Mouse (Mus musculus): ENCODE results near the gene Spats2. TPM values are rescaled to one million over a fixed set of nuclear protein-coding genes. Genes with fewer than 3 reads are reported as not detected.
"Not testable (repeated sequence)": the region's sequence is repeated elsewhere in the genome, so short reads cannot be mapped to it uniquely, and the experiment has no call there.

Gene Spats2
- total RNA-seq, 1 experiment from 2014 or later: 0.46 TPM

DNA sequence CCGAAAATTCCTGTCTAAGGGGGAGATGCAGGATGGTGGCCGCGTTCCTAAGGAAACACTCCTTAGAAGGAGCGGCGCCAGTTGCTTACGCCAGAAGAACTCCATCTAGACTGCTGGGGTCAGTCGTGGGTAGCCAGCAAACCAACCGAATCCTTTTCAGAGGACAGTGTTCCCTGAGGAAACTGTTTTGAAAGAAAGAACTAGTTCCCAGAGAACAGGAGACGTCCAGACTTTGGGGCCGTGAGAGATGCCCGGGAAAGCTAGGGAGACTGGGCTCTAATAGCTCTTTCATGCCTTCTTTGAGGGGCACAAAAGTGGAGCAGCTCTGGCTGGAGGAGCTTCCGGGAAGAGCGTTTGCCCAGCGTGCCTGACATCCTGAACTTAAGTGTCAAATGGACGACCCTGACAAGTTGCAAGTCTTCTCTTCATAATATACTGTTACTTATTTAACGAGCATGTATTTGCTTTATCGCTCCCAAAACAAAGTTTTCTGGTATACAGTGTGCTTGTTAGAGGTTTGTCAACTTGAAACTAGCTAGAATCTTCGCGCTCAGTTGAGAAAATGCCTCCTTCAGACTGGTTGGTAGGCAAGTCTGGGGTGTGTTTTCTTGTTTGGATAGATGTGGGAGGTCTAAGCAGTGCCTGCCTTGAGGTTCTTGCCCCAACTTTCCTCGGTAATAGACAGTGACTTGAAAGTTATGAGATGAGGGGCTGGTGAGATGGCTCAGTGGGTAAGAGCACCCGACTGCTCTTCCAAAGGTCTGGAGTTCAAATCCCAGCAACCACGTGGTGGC, 126.9 kb downstream of the Spats2 start:
- peak; percentile 10 for ATAC-seq (replicated peaks; ENCODE audit: low read depth, poor library complexity, severe bottlenecking)

DNA sequence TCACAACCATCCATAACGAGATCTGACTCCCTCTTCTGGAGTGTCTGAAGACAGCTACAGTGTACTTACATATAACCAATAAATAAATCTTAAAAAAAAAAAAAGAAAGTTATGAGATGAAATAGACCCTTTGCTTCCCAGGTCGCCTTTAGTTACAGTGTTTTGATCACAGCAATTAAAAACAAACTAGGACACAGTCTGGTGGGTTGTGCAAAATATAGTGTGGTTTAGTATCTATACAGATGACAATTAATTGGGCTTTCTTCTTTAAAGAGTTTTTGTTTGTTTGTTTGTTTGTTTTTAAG, 127.4 kb downstream of the Spats2 start:
- not testable (repeated sequence) for ATAC-seq (replicated peaks; ENCODE audit: low read depth, poor library complexity, severe bottlenecking)

DNA sequence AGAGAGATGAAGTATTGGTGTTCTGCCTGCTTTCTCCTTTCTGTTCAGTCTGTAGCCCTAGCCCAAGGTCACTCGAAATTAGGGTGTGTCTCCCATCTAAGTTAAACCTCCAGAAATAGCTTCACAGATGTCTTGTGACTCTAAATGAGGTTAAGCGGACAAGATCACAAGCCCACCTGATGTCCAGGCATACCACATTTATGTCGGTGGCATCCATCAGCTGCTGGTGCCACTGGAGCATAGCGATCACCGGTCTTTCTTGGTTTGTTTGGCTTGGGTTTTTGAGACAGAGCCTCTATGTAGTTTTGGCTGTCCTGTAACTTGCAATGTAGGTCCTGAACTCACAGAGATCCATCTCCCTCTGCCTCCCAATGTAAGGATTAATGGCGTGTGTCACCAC, 128.1 kb downstream of the Spats2 start:
- no peak for ATAC-seq (replicated peaks; ENCODE audit: low read depth, poor library complexity, severe bottlenecking)

DNA sequence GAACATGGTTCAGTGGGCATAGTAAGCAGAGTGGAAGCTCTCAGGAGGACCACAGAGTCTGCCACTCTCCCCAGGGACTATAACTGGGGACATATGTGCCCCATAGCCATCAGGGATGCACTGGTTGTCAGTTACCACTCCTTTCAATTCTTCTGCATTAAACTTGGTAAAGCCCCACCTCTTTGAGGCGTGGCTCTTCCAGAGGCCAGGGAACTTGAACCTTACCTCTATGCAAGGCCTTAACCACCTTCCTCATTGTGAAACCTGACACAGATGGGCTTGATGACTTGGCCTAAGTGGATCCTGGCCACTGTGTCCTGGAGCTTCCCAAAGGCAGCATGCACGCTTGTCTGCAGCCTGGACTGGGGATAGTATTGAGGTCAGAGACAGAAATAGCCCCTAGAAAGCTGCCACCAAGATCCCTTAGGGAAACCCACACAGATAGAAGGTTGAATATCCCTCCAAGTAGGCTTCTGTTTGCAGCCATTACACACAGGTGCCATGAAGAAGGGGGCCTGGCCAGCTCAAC, 128.8 kb downstream of the Spats2 start:
- ATAC-seq (replicated peaks; ENCODE audit: low read depth, poor library complexity, severe bottlenecking): no peak

DNA sequence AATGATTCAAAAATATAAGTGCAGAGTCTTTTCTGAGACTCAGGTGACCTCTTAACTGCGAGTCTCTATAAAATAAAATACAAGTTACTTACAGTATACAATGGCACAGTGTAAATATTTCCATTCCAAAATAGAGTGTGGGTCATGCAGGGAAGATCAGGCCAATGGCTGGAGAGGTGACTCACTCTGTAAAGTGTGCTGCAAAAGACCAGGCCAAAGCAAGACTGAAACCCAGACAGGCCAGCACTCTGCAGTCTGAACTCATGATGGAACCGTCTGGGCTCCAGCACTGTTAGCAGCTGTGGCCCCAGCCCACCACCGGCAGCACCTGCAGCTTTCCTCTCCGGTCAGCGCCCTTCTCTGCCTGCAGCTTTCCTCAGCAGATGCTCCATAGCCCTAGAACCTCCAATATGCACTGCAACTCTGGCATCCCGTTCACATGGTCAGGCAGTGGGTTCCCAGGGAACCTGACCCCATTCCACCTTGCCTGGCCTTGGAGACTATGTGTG, 129.6 kb downstream of the Spats2 start:
- ATAC-seq (replicated peaks; ENCODE audit: low read depth, poor library complexity, severe bottlenecking): no peak

DNA sequence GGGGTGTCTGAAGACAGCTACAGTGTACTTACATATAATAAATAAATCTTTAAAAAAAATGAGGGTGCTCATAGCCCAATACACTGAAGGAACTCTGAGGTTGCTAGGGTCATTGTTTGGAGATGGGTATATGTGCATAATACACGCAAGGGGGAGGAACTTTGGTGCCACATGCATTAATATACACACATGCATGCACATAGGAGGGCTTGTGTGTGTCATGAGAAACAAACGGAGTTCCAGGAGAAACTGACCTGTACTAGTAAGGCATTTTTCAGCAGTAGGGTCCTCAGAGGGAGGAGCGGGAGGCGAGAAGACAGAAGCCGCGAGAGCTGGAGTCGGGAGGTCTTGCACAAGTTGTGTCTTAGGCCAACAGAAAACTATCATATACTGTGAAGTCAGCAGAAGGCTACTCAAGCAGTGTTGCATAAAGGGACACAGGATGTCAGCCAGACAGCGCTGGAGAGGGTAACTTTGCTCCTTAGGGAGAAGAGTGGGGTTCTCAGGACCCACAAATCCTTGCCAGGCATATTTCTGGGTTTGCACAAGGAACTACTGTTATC, 133.5 kb downstream of the Spats2 start:
- peak; percentile 45 for ATAC-seq (replicated peaks; ENCODE audit: low read depth, poor library complexity, severe bottlenecking)

DNA sequence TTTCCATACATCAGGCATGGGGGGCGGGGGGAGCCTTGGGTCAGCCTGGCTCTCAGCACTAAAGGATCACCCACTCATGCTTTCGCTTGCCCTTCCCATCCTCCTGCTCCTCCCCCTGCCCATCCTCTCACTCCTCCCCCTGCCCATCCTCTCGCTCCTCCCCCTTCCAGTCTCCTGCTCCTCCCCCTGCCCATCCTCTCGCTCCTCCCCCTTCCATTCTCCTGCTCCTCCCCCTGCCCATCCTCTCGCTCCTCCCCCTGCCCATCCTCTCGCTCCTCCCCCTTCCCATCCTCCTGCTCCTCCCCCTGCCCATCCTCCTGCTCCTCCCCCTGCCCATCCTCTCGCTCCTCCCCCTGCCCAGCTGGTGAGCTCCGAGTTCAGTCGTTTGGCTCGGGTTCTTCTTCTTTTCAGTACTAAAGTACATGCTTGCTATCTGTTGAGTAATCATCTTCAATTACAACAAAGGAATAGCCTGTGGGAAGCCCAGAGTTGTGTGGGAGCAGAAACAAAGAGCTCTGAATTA, 134.1 kb downstream of the Spats2 start:
- ATAC-seq (replicated peaks; ENCODE audit: low read depth, poor library complexity, severe bottlenecking): peak; percentile 90

DNA sequence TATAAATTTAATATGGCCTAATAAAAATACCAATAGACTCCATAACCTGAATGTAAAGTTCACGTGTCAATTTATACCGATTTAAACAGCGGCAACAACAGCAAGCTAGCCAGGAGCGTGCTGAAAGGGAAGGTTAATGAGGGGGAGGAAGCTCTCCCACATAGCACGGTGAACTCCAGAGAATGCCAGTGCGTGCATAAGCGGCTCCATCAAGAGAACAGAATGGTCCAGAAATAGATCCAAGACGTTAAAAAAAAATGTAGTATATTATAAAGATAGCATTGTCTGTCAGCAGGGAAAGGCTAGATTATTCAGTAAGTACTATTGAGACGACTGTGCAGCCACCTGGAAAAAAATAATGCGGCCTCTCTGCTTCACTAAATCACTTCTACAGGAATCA, 137.0 kb downstream of the Spats2 start:
- no peak for ATAC-seq (replicated peaks; ENCODE audit: low read depth, poor library complexity, severe bottlenecking)

Other genes starting within 250 kb of the Spats2 start
- 3.0 and 12.0 TPM in 2 replicates for gene Rhebl1, start 231.4 kb upstream of the Spats2 start, total RNA-seq (2017)
- gene Dhh, start 227.4 kb upstream of the Spats2 start, total RNA-seq (2017): not detected in 2 replicates
- gene Lmbr1l, start 207.7 kb upstream of the Spats2 start, total RNA-seq (2017): 0.97 and 9.0 TPM in 2 replicates
- gene Tuba1b, start 191.4 kb upstream of the Spats2 start, total RNA-seq (2017): 776 and 824 TPM in 2 replicates
- gene Gm49450, start 172.4 kb upstream of the Spats2 start, total RNA-seq (2017): 1.9 and 18.7 TPM in 2 replicates
- 25.4 and 32.0 TPM in 2 replicates for gene Tuba1a, start 172.2 kb upstream of the Spats2 start, total RNA-seq (2017)
- gene Tuba1c, start 96.0 kb upstream of the Spats2 start, total RNA-seq (2017): 41.0 and 61.3 TPM in 2 replicates
- not detected in 2 replicates for gene Prph, start 70.7 kb upstream of the Spats2 start, total RNA-seq (2017)
- 12.6 and 18.6 TPM in 2 replicates for gene Troap, start 51.3 kb upstream of the Spats2 start, total RNA-seq (2017)
- not detected in 2 replicates for gene C1ql4, start 38.1 kb upstream of the Spats2 start, total RNA-seq (2017)
- gene Dnajc22, start 32.7 kb upstream of the Spats2 start, total RNA-seq (2017): not detected in 2 replicates
- gene Kcnh3, start 98.9 kb downstream of the Spats2 start, total RNA-seq (2017): 0.05 TPM in 1 of 2 replicates, not detected in the other
- 57.8 and 61.0 TPM in 2 replicates for gene Mcrs1, start 126.0 kb downstream of the Spats2 start, total RNA-seq (2017)
- 4.3 and 13.7 TPM in 2 replicates for gene Prpf40b, start 169.2 kb downstream of the Spats2 start, total RNA-seq (2017)
- not detected in 2 replicates for gene Fam186b, start 170.0 kb downstream of the Spats2 start, total RNA-seq (2017)
- 9.2 and 9.6 TPM in 2 replicates for gene Fmnl3, start 244.6 kb downstream of the Spats2 start, total RNA-seq (2017)